Mouse (Mus musculus): Measurements from ENCODE around the gene Map3k20. TPM values are rescaled to one million over a fixed set of nuclear protein-coding genes. Genes with fewer than 3 reads are reported as not detected.

Gene Map3k20
- polyA plus RNA-seq, 1 experiment from 2014 or later = 14.5 TPM

GRCm38 (mm10) chr2:72252510-72253505 is 32.6 kb upstream of the Map3k20 start:
- Histone ChIP-seq H3K27me3 (no peaks in the 10 kb centered on the region; the same call in 1 of the 2 replicates), H3K9ac (no peak overlapping the region), H3K4me3 (replicated peaks) (no peak overlapping the region), H3K27ac (no peak overlapping the region), H3K9me3 (replicated peaks) (no peaks in the 10 kb centered on the region), H3K4me2 (no peak overlapping the region), H3K36me3 (no peaks in the 10 kb centered on the region), H3K4me1 (peaks cover 15% of the 10 kb centered on the region)
- ATAC-seq (replicated peaks; ENCODE audit: low FRiP score) = no peak
- WGBS = 68% methylated on average over 18 of the region's 18 CpGs

GRCm38 (mm10) chr2:72253882-72254281 is 31.6 kb upstream of the Map3k20 start:
- H3K4me3 ChIP-seq (replicated peaks) = no peak overlapping the region
- WGBS = 65% methylated on average over 4 of the region's 4 CpGs

GRCm38 (mm10) chr2:72254813-72255582 is 30.4 kb upstream of the Map3k20 start:
- H3K4me2 ChIP-seq = peak overlapping the region; percentile 53
- H3K9me3 ChIP-seq (replicated peaks) = no peaks in the 10 kb centered on the region
- peak overlapping the region; percentile 22 for H3K4me3 ChIP-seq (replicated peaks)
- peak overlapping the region; percentile 54; the same call in 1 of the 2 replicates for H3K27ac ChIP-seq
- 28% methylated on average over 14 of the region's 14 CpGs for WGBS
- H3K27me3 ChIP-seq = no peaks in the 10 kb centered on the region; the same call in 1 of the 2 replicates
- peak; percentile 71; the same call in 1 of the 2 replicates for ATAC-seq (replicated peaks; ENCODE audit: low FRiP score)
- H3K4me1 ChIP-seq = peaks cover 15% of the 10 kb centered on the region
- no peaks in the 10 kb centered on the region for H3K36me3 ChIP-seq
- H3K9ac ChIP-seq = no peak overlapping the region

More at GRCm38 (mm10) chr2:72253882-72254281, 31.6 kb upstream of the Map3k20 start:
- Histone ChIP-seq H3K9me3 (replicated peaks) (no peaks in the 10 kb centered on the region), H3K36me3 (no peaks in the 10 kb centered on the region), H3K9ac (no peak overlapping the region), H3K4me2 (no peak overlapping the region), H3K4me1 (peaks cover 15% of the 10 kb centered on the region), H3K27me3 (no peaks in the 10 kb centered on the region; the same call in 1 of the 2 replicates), H3K27ac (peak overlapping the region; percentile 41; the same call in 1 of the 2 replicates)
- no peak for ATAC-seq (replicated peaks; ENCODE audit: low FRiP score)

- Histone ChIP-seq H3K36me3 (no peaks in the 10 kb centered on the region), H3K27ac (no peak overlapping the region), H3K4me2 (no peak overlapping the region), H3K4me3 (replicated peaks) (no peak overlapping the region), H3K9me3 (replicated peaks) (no peaks in the 10 kb centered on the region), H3K27me3 (no peaks in the 10 kb centered on the region), H3K9ac (no peak overlapping the region), H3K4me1 (no peaks in the 10 kb centered on the region)
- 96% methylated on average over 1 of the region's 1 CpGs for WGBS
- ATAC-seq (replicated peaks; ENCODE audit: low FRiP score) = no peak
Observed at GRCm38 (mm10) chr2:72260704-72261103, 24.7 kb upstream of the Map3k20 start.

GRCm38 (mm10) chr2:72262814-72263480 is 22.5 kb upstream of the Map3k20 start:
- no peak overlapping the region for H3K27ac ChIP-seq
- H3K9me3 ChIP-seq (replicated peaks) = 0 out of 2 replicates have a peak, but pooled peaks cover 5% of the 10 kb centered on the region
- 0 out of 2 replicates have a peak, but pooled peaks cover 4% of the 10 kb centered on the region for H3K4me1 ChIP-seq
- no peak overlapping the region for H3K4me2 ChIP-seq
- H3K27me3 ChIP-seq = no peaks in the 10 kb centered on the region
- ATAC-seq (replicated peaks; ENCODE audit: low FRiP score) = no peak
- H3K4me3 ChIP-seq (replicated peaks) = no peak overlapping the region
- 79% methylated on average over 6 of the region's 6 CpGs for WGBS
- no peak overlapping the region for H3K9ac ChIP-seq
- H3K36me3 ChIP-seq = no peaks in the 10 kb centered on the region

GRCm38 (mm10) chr2:72267390-72267789 is 18.0 kb upstream of the Map3k20 start:
- H3K4me3 ChIP-seq (replicated peaks) = no peak overlapping the region
- no peaks in the 10 kb centered on the region for H3K36me3 ChIP-seq
- H3K4me1 ChIP-seq = 0 out of 2 replicates have a peak, but pooled peaks cover 4% of the 10 kb centered on the region
- no peak overlapping the region for H3K27ac ChIP-seq
- ATAC-seq (replicated peaks; ENCODE audit: low FRiP score) = no peak
- 83% methylated on average over 6 of the region's 6 CpGs for WGBS
- no peaks in the 10 kb centered on the region for H3K27me3 ChIP-seq
- H3K9ac ChIP-seq = no peak overlapping the region
- H3K4me2 ChIP-seq = no peak overlapping the region
- H3K9me3 ChIP-seq (replicated peaks) = 0 out of 2 replicates have a peak, but pooled peaks cover 5% of the 10 kb centered on the region

GRCm38 (mm10) chr2:72269651-72270341 is 15.6 kb upstream of the Map3k20 start:
- 0 out of 2 replicates have a peak, but pooled peaks cover 5% of the 10 kb centered on the region for H3K9me3 ChIP-seq (replicated peaks)
- no peaks in the 10 kb centered on the region for H3K36me3 ChIP-seq
- no peak for ATAC-seq (replicated peaks; ENCODE audit: low FRiP score)
- H3K4me2 ChIP-seq = no peak overlapping the region
- H3K9ac ChIP-seq = no peak overlapping the region
- no peak overlapping the region for H3K4me3 ChIP-seq (replicated peaks)
- 75% methylated on average over 4 of the region's 4 CpGs for WGBS
- 0 out of 2 replicates have a peak, but pooled peaks cover 4% of the 10 kb centered on the region for H3K4me1 ChIP-seq
- H3K27ac ChIP-seq = no peak overlapping the region
- no peaks in the 10 kb centered on the region for H3K27me3 ChIP-seq

- no peak overlapping the region for H3K4me2 ChIP-seq
- H3K27ac ChIP-seq = no peak overlapping the region
- no peaks in the 10 kb centered on the region for H3K9me3 ChIP-seq (replicated peaks)
- H3K9ac ChIP-seq = no peak overlapping the region
- H3K27me3 ChIP-seq = 0 out of 2 replicates have a peak, but pooled peaks cover 5% of the 10 kb centered on the region
- no peak overlapping the region for H3K4me3 ChIP-seq (replicated peaks)
- H3K4me1 ChIP-seq = no peaks in the 10 kb centered on the region
- no peaks in the 10 kb centered on the region for H3K36me3 ChIP-seq
- WGBS = 79% methylated on average over 4 of the region's 4 CpGs
- ATAC-seq (replicated peaks; ENCODE audit: low FRiP score) = no peak
Observed at GRCm38 (mm10) chr2:72278247-72278873, 7.1 kb upstream of the Map3k20 start.

GRCm38 (mm10) chr2:72280524-72280923 is 4.9 kb upstream of the Map3k20 start:
- WGBS = 92% methylated on average over 5 of the region's 5 CpGs
- H3K27me3 ChIP-seq = 0 out of 2 replicates have a peak, but pooled peaks cover 5% of the 10 kb centered on the region
- no peak overlapping the region for H3K9ac ChIP-seq
- no peaks in the 10 kb centered on the region for H3K36me3 ChIP-seq
- no peak for ATAC-seq (replicated peaks; ENCODE audit: low FRiP score)
- H3K4me2 ChIP-seq = no peak overlapping the region
- no peaks in the 10 kb centered on the region for H3K9me3 ChIP-seq (replicated peaks)
- no peak overlapping the region for H3K27ac ChIP-seq
- 0 out of 2 replicates have a peak, but pooled peaks cover 3% of the 10 kb centered on the region for H3K4me1 ChIP-seq
- no peak overlapping the region for H3K4me3 ChIP-seq (replicated peaks)

- no peak overlapping the region for H3K4me2 ChIP-seq
- WGBS = 92% methylated on average over 14 of the region's 14 CpGs
Observed at GRCm38 (mm10) chr2:72281971-72282370, 3.5 kb upstream of the Map3k20 start.

More at GRCm38 (mm10) chr2:72281971-72282370, 3.5 kb upstream of the Map3k20 start:
- no peak overlapping the region for H3K27ac ChIP-seq
- no peaks in the 10 kb centered on the region for H3K9me3 ChIP-seq (replicated peaks)
- no peak overlapping the region for H3K9ac ChIP-seq
- no peak for ATAC-seq (replicated peaks; ENCODE audit: low FRiP score)
- no peaks in the 10 kb centered on the region for H3K36me3 ChIP-seq
- 0 out of 2 replicates have a peak, but pooled peaks cover 5% of the 10 kb centered on the region for H3K27me3 ChIP-seq
- 0 out of 2 replicates have a peak, but pooled peaks cover 3% of the 10 kb centered on the region for H3K4me1 ChIP-seq
- H3K4me3 ChIP-seq (replicated peaks) = no peak overlapping the region
